Mouse (Mus musculus): ENCODE measurements around the gene 4931406P16Rik. TPM values are rescaled to one million over a fixed set of nuclear protein-coding genes. Genes with fewer than 3 reads are reported as not detected.
A peak's percentile ranks its signal among the peaks of the same experiment; 100 is the strongest.
"Not testable (repeated sequence)": the region's sequence is repeated elsewhere in the genome, so short reads cannot be mapped to it uniquely, and the experiment has no call there.

The 4931406P16Rik gene
- polyA plus RNA-seq, 1 experiment from 2014 or later: 37.8 TPM

DNA sequence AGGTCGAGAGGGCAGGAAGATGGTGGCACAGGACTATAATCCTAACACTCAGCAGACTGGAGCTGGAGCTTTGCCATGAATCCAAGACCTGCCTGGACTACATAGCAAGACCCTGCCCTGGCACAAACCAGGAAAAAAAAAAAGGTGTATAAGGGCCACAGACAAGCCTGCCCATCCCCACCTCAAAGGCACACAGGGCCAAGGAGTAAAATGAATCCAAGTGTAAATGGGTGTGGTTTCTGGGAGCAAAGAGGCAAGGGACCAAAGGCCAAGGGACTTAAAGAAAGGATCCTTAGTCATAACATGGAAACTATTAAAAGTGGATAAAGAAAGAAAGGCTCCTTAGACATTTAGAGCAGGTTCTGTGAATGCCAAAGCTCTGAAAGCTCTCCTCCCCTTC is 94.9 kb downstream of the 4931406P16Rik start:
- Histone ChIP-seq H3K9me3 (replicated peaks; ENCODE audit: control insufficient read depth, low read length, poor library complexity, severe bottlenecking) (no peaks in the 10 kb centered on the region), H3K4me3 (ENCODE audit: low read depth, low read length) (no peak overlapping the region), H3K27ac (ENCODE audit: low read length) (no peak overlapping the region), H3K36me3 (ENCODE audit: control insufficient read depth, insufficient read depth, low read length) (peaks cover 56% of the 10 kb centered on the region), H3K4me2 (ENCODE audit: low read length) (no peak overlapping the region), H3K27me3 (ENCODE audit: control insufficient read depth, insufficient read depth, low read depth, low read length) (no peaks in the 10 kb centered on the region), H3K9ac (ENCODE audit: low read depth, low read length) (no peak overlapping the region), H3K4me1 (ENCODE audit: control insufficient read depth, insufficient read depth, low read length) (no peaks in the 10 kb centered on the region)
- no peak for ATAC-seq
- 88% methylated on average over 1 of the region's 1 CpGs for WGBS

DNA sequence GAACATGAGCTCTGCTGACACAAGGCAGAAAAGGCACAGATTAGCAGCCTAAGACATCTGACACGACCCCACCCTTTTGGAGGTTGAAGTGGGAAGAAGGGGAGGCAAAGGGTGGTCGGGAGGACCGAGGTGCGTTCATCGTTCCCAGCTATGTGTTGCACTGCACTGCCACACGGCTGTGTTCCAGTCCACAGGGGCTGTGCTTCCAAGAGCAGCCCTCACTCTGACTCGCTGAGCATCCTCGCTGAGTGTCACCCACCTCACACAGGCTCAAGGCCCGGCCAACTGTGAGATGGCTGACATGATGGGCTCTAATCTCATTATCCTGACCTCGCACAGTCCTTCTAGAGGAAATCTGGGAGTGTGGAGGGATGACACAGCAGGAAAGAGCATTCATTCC is 96.9 kb downstream of the 4931406P16Rik start:
- 90% methylated on average over 10 of the region's 10 CpGs for WGBS
- ATAC-seq: no peak
- H3K9ac ChIP-seq (ENCODE audit: low read depth, low read length): no peak overlapping the region
- H3K27me3 ChIP-seq (ENCODE audit: control insufficient read depth, insufficient read depth, low read depth, low read length): no peaks in the 10 kb centered on the region
- no peak overlapping the region for H3K27ac ChIP-seq (ENCODE audit: low read length)
- no peak overlapping the region for H3K4me3 ChIP-seq (ENCODE audit: low read depth, low read length)
- H3K9me3 ChIP-seq (replicated peaks; ENCODE audit: control insufficient read depth, low read length, poor library complexity, severe bottlenecking): no peaks in the 10 kb centered on the region
- H3K4me2 ChIP-seq (ENCODE audit: low read length): no peak overlapping the region
- H3K36me3 ChIP-seq (ENCODE audit: control insufficient read depth, insufficient read depth, low read length): peaks cover 49% of the 10 kb centered on the region
- no peaks in the 10 kb centered on the region for H3K4me1 ChIP-seq (ENCODE audit: control insufficient read depth, insufficient read depth, low read length)

DNA sequence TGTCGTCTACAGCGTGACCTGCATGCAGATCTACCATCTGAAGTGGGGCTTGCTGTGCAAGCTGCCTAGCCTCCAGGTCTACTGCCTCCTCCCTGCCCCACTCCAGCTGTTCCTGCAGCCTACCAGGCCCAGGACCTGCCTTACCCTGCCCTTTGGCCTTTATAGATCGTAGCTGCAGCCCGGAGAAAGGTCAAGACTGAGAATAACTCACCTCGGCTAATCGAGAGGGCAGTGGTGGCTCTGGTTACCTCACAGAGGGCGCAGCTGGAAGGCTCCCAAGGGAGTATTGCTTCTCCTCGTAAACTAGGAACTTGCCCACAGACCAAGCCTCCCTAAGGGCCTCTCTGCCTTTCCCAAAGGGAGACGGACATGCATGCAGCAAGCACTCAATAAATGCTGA is 97.9 kb downstream of the 4931406P16Rik start:
- H3K4me2 ChIP-seq (ENCODE audit: low read length): no peak overlapping the region
- H3K4me1 ChIP-seq (ENCODE audit: control insufficient read depth, insufficient read depth, low read length): no peaks in the 10 kb centered on the region
- H3K4me3 ChIP-seq (ENCODE audit: low read depth, low read length): no peak overlapping the region
- ATAC-seq: no peak
- no peak overlapping the region for H3K9ac ChIP-seq (ENCODE audit: low read depth, low read length)
- 93% methylated on average over 9 of the region's 9 CpGs for WGBS
- no peak overlapping the region for H3K27ac ChIP-seq (ENCODE audit: low read length)
- no peaks in the 10 kb centered on the region for H3K9me3 ChIP-seq (replicated peaks; ENCODE audit: control insufficient read depth, low read length, poor library complexity, severe bottlenecking)
- no peaks in the 10 kb centered on the region for H3K27me3 ChIP-seq (ENCODE audit: control insufficient read depth, insufficient read depth, low read depth, low read length)
- peaks cover 51% of the 10 kb centered on the region for H3K36me3 ChIP-seq (ENCODE audit: control insufficient read depth, insufficient read depth, low read length)

DNA sequence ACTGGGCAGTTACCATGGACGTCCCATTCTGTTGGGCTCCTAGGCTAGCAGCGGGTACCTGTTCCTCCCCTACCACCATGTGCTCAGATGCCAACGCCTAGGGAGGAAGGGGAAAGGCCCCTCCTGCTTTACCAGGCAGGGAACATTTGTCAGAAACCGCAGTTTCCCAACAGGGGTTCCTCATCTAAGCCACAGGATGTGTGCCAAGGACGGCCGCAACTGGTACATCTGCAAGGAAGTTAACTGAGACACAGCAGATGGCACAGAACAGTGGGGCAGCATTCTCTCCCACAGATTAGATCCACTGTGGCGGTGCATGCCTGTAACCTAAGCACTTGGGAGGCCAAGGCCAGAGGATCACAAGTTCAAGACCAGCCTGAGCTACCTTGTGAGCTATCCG is 98.7 kb downstream of the 4931406P16Rik start:
- H3K9ac ChIP-seq (ENCODE audit: low read depth, low read length): no peak overlapping the region
- H3K4me1 ChIP-seq (ENCODE audit: control insufficient read depth, insufficient read depth, low read length): no peaks in the 10 kb centered on the region
- no peak overlapping the region for H3K4me2 ChIP-seq (ENCODE audit: low read length)
- H3K9me3 ChIP-seq (replicated peaks; ENCODE audit: control insufficient read depth, low read length, poor library complexity, severe bottlenecking): no peaks in the 10 kb centered on the region
- ATAC-seq: no peak
- H3K4me3 ChIP-seq (ENCODE audit: low read depth, low read length): no peak overlapping the region
- WGBS: 94% methylated on average over 8 of the region's 8 CpGs
- no peak overlapping the region for H3K27ac ChIP-seq (ENCODE audit: low read length)
- H3K36me3 ChIP-seq (ENCODE audit: control insufficient read depth, insufficient read depth, low read length): peaks cover 45% of the 10 kb centered on the region
- no peaks in the 10 kb centered on the region for H3K27me3 ChIP-seq (ENCODE audit: control insufficient read depth, insufficient read depth, low read depth, low read length)

DNA sequence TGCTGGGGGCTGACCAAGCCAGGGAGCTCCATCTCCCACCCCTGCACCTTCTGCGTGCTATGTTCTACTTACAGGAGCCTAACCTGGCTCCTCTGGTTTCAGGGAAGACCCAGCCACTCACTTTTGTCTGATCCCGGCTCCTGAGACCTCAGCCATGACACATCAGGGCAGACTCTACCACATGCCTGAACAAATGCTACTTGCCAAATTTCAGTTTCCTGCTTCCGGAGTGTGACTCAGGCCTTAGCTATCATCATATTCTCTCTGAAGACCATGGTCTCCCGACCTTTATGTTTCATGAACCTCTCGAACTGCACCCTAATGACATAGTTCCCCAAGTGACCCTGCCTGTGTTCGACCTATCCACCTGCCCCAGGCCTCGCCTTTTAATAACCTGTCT is 100.1 kb downstream of the 4931406P16Rik start:
- Histone ChIP-seq H3K4me3 (ENCODE audit: low read depth, low read length) (no peak overlapping the region), H3K27me3 (ENCODE audit: control insufficient read depth, insufficient read depth, low read depth, low read length) (no peaks in the 10 kb centered on the region), H3K4me2 (ENCODE audit: low read length) (no peak overlapping the region), H3K27ac (ENCODE audit: low read length) (no peak overlapping the region), H3K36me3 (ENCODE audit: control insufficient read depth, insufficient read depth, low read length) (peaks cover 38% of the 10 kb centered on the region), H3K4me1 (ENCODE audit: control insufficient read depth, insufficient read depth, low read length) (no peaks in the 10 kb centered on the region), H3K9ac (ENCODE audit: low read depth, low read length) (no peak overlapping the region), H3K9me3 (replicated peaks; ENCODE audit: control insufficient read depth, low read length, poor library complexity, severe bottlenecking) (no peaks in the 10 kb centered on the region)
- no peak for ATAC-seq
- 96% methylated on average over 7 of the region's 7 CpGs for whole genome bisulfite sequencing

DNA sequence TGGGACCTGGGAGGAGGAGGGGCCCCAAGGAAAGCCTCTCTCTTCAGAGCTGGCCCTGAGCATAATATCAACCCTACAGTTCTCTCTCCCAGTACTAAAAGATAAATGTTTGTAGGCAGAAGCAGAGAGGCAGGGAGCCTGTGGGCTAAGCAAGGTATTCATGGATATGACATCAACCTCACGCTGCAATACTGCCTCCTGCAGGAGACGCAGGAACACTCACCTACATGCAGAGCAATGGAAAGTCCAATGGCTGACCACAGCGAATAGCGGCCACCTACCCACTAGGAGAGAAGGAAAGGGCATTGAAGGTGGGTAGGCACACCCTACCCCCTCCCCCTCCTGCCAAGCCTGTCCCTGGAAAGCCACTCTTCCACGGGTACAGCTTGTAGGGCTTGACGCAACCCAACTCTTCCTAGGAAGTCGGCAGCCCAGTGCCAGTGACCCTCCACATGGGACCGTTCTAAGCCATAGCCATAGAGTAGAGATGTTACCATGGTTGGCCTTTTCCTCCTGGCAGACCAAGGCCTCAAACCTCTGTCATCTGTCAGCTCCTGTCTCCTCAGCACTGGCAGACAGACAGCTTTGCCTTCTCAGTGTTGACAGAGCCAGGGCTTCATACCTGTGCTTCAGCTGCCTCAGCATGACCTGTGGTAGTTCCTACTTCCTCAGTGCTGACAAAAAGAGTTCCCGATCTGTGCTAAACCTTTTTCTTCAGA is 105.2 kb downstream of the 4931406P16Rik start:
- Histone ChIP-seq H3K9me3 (replicated peaks; ENCODE audit: control insufficient read depth, low read length, poor library complexity, severe bottlenecking) (no peaks in the 10 kb centered on the region), H3K4me1 (ENCODE audit: control insufficient read depth, insufficient read depth, low read length) (no peaks in the 10 kb centered on the region), H3K4me2 (ENCODE audit: low read length) (no peak overlapping the region), H3K27ac (ENCODE audit: low read length) (no peak overlapping the region), H3K36me3 (ENCODE audit: control insufficient read depth, insufficient read depth, low read length) (peaks cover 63% of the 10 kb centered on the region), H3K9ac (ENCODE audit: low read depth, low read length) (no peak overlapping the region), H3K27me3 (ENCODE audit: control insufficient read depth, insufficient read depth, low read depth, low read length) (no peaks in the 10 kb centered on the region), H3K4me3 (ENCODE audit: low read depth, low read length) (no peak overlapping the region)
- ATAC-seq: no peak
- 91% methylated on average over 9 of the region's 9 CpGs for WGBS

DNA sequence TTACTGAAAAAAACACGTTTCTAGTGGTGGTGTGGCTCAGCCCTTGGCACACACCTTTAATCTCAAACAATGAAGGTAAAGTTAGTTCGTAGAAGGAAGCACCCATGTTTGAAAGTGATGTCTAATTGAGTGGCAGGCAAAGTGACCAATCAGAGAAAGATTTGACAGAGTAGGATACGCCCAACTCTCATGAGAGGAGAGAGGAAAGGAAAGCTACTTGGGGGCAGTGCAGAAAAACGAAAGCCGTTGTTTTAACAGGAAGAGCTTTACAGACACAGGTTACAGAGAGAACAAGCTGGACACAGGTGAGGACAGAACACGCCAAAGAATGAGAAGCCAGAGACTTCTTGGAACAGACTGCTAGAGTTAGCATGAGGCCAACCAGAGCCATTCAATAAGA is 107.0 kb downstream of the 4931406P16Rik start:
- H3K27me3 ChIP-seq (ENCODE audit: control insufficient read depth, insufficient read depth, low read depth, low read length): no peaks in the 10 kb centered on the region
- no peaks in the 10 kb centered on the region for H3K9me3 ChIP-seq (replicated peaks; ENCODE audit: control insufficient read depth, low read length, poor library complexity, severe bottlenecking)
- 93% methylated on average over 6 of the region's 6 CpGs for WGBS
- H3K27ac ChIP-seq (ENCODE audit: low read length): no peak overlapping the region
- no peak overlapping the region for H3K9ac ChIP-seq (ENCODE audit: low read depth, low read length)
- ATAC-seq: no peak
- no peaks in the 10 kb centered on the region for H3K4me1 ChIP-seq (ENCODE audit: control insufficient read depth, insufficient read depth, low read length)
- H3K4me2 ChIP-seq (ENCODE audit: low read length): no peak overlapping the region
- no peak overlapping the region for H3K4me3 ChIP-seq (ENCODE audit: low read depth, low read length)
- peaks cover 69% of the 10 kb centered on the region for H3K36me3 ChIP-seq (ENCODE audit: control insufficient read depth, insufficient read depth, low read length)

DNA sequence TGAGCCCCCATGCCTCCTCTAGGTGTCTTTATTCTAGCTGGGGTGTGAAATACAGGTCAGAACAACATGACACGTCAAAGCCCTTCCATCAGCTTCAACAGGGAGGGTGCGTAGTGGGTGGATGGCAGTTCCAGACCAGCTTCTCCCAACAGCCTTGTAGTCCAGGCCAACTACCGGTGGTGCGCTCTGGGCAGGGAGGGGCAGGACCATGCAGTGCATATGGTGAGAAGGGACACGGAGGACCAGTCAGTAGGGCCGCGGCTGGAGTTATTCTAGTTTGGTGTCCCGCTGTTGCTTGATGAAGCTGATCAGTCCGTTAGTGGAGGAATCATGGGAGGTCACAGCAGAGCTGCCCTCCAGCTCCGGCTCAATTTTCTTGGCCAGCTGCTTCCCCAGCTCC is 111.2 kb downstream of the 4931406P16Rik start:
- not testable (repeated sequence) for H3K4me1 ChIP-seq (ENCODE audit: control insufficient read depth, insufficient read depth, low read length); H3K27ac ChIP-seq (ENCODE audit: low read length); H3K4me3 ChIP-seq (ENCODE audit: low read depth, low read length); H3K27me3 ChIP-seq (ENCODE audit: control insufficient read depth, insufficient read depth, low read depth, low read length); H3K9me3 ChIP-seq (replicated peaks; ENCODE audit: control insufficient read depth, low read length, poor library complexity, severe bottlenecking); H3K9ac ChIP-seq (ENCODE audit: low read depth, low read length); H3K4me2 ChIP-seq (ENCODE audit: low read length)
- peaks cover 60% of the 10 kb centered on the region for H3K36me3 ChIP-seq (ENCODE audit: control insufficient read depth, insufficient read depth, low read length)
- 93% methylated on average over 10 of the region's 10 CpGs for WGBS
- 0 out of 2 replicates have a peak, but pooled peaks have one; percentile 25 for ATAC-seq

DNA sequence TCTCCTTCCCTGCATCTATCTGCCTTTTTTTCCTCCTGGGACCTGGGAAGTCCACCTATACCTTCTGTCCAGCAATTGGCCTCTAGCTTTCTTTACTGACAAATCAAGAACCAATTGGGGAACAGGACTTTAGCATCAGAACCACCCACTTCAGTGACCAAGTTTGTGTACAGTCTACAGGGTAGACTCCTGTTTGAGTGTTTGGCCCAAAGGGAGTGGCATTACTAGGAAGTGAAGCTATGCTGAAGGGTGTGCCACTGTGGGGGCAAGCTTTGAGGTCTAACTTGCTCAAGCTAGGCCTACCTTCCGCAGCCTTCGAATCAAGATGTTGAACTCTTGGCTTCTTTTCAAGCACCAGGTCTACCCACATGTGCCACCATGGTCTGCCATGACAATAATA is 112.5 kb downstream of the 4931406P16Rik start:
- Histone ChIP-seq H3K27me3 (ENCODE audit: control insufficient read depth, insufficient read depth, low read depth, low read length) (no peaks in the 10 kb centered on the region), H3K36me3 (ENCODE audit: control insufficient read depth, insufficient read depth, low read length) (peaks cover 49% of the 10 kb centered on the region), H3K4me2 (ENCODE audit: low read length) (no peak overlapping the region), H3K27ac (ENCODE audit: low read length) (no peak overlapping the region), H3K9ac (ENCODE audit: low read depth, low read length) (no peak overlapping the region), H3K9me3 (replicated peaks; ENCODE audit: control insufficient read depth, low read length, poor library complexity, severe bottlenecking) (no peaks in the 10 kb centered on the region), H3K4me3 (ENCODE audit: low read depth, low read length) (no peak overlapping the region), H3K4me1 (ENCODE audit: control insufficient read depth, insufficient read depth, low read length) (peaks cover 1% of the 10 kb centered on the region)
- ATAC-seq: no peak
- 97% methylated on average over 2 of the region's 2 CpGs for WGBS

Data from midbrain, embryonic 16.5 days (tissue).